Mouse (Mus musculus): Measurements from ENCODE around the gene Gm44579.

GRCm38 (mm10) chr15:98167645-98168621, 52.8 kb downstream of the Gm44579 start:
- TF ChIP-seq CTCF (IDR thresholded peaks at IDR 0.05; ENCODE audit: control insufficient read depth, insufficient read depth, insufficient read length), result no peak
- no peak for TF ChIP-seq USF1 (IDR thresholded peaks at IDR 0.05; ENCODE audit: low read depth)
- TF ChIP-seq MYOG (IDR thresholded peaks at IDR 0.05; ENCODE audit: control insufficient read depth, extremely low read depth, insufficient read length), result no peak
- no peak for TF ChIP-seq MAX (IDR thresholded peaks at IDR 0.05)
- TF ChIP-seq MYOD1 (IDR thresholded peaks at IDR 0.05; ENCODE audit: control insufficient read depth, insufficient read length, low read depth), result no peak

All from C2C12 (cell line).